Mouse (Mus musculus): ENCODE measurements around the gene Fam83d. TPM values are rescaled to one million over a fixed set of nuclear protein-coding genes. Genes with fewer than 3 reads are reported as not detected.
A peak's percentile ranks its signal among the peaks of the same experiment; 100 is the strongest.
"Not testable (repeated sequence)": the region's sequence is repeated elsewhere in the genome, so short reads cannot be mapped to it uniquely, and the experiment has no call there.

The Fam83d gene
- polyA plus RNA-seq, 1 experiment from 2014 or later, result 51.5 TPM

DNA sequence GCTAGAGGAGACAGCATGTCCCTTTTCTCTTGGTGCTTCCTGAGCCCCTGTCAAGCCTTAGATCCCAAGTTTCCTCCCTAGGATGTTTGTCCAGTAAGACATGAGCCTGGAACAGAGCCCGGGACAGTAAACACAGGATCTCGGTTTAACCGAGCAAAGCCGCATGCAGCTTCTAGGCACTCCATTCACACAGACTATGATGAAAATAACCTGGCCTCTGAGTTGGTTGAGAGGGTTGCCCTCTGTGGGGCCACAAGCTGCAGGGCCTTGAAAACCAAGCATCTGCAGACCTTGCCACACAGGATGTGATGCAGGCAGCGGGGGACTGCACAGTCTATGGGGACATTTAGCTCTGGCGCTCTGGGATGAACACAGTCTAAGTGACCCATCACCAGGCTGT, 34.0 kb upstream of the Fam83d start:
- no peaks in the 10 kb centered on the region for H3K36me3 ChIP-seq (replicated peaks)
- no peaks in the 10 kb centered on the region for H3K27me3 ChIP-seq (replicated peaks; ENCODE audit: low read depth, poor library complexity, severe bottlenecking)
- H3K4me1 ChIP-seq, result no peaks in the 10 kb centered on the region; the same call in 1 of the 2 replicates
- H3K27ac ChIP-seq (replicated peaks), result no peak overlapping the region
- 86% methylated on average over 6 of the region's 6 CpGs for WGBS
- no peak for DNase-seq (ENCODE audit: low spot score)
- H3K4me3 ChIP-seq, result no peak overlapping the region
- H3K9me3 ChIP-seq, result no peaks in the 10 kb centered on the region

DNA sequence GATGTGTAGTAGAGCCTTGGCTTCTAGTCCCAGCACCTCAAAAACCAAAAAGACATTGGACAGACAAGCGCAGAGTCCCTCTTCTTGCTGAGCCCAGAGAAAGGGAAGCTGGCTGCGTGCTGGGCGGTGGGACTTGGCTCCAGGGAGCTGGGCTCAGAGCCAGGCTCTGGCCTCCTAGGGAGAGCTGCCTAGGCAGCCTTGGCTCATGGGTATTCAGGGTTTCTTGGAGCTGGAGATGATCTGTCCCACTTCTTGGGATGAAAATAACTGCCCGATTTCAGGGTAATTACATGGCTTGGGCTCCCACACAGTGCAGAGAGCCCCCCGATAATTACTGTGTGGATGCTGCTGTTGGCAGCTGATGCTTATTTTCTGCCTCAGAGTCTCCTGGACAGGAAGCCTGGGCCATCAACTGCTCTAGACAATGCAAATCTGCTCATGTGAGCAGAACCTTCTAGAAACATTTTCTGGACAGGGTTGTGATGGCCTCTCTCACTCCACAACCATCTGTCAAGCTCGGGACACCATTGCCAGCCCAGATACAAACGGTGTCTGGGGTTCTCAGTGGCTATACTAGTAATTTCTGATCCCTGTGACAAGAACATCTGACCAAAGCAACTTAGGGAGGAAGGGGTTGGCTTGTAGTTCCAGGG, 33.3 kb upstream of the Fam83d start:
- Histone ChIP-seq H3K9me3 (no peaks in the 10 kb centered on the region), H3K4me3 (no peak overlapping the region), H3K27me3 (replicated peaks; ENCODE audit: low read depth, poor library complexity, severe bottlenecking) (no peaks in the 10 kb centered on the region), H3K36me3 (replicated peaks) (no peaks in the 10 kb centered on the region), H3K27ac (replicated peaks) (peak overlapping the region; percentile 44; the same call in 1 of the 2 replicates), H3K4me1 (no peaks in the 10 kb centered on the region; the same call in 1 of the 2 replicates)
- 87% methylated on average over 7 of the region's 7 CpGs for WGBS
- no peak for DNase-seq (ENCODE audit: low spot score)

DNA sequence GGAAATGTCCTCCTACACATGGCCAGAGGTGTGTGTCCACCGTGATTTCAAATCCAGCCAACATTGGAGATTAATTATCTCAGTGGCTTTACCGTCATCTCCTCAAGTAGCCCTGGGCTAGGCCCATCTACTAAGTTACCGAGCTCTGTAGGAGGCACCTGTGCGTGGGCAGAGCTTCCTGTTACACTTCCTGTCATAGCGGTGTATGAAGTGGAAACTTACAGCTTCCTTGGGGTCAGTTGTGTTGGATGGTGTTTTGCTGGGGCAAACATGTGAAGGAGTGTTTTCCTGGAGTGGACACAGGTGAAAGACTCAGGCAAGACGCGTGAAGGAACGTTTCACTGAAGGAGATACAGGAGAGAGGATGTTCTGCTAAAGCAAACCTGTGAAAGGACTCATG, 32.6 kb upstream of the Fam83d start:
- Histone ChIP-seq H3K27ac (replicated peaks) (no peak overlapping the region), H3K36me3 (replicated peaks) (no peaks in the 10 kb centered on the region), H3K4me3 (no peak overlapping the region), H3K4me1 (no peaks in the 10 kb centered on the region; the same call in 1 of the 2 replicates), H3K9me3 (no peaks in the 10 kb centered on the region), H3K27me3 (replicated peaks; ENCODE audit: low read depth, poor library complexity, severe bottlenecking) (no peaks in the 10 kb centered on the region)
- WGBS, result 89% methylated on average over 8 of the region's 8 CpGs
- no peak for DNase-seq (ENCODE audit: low spot score)

DNA sequence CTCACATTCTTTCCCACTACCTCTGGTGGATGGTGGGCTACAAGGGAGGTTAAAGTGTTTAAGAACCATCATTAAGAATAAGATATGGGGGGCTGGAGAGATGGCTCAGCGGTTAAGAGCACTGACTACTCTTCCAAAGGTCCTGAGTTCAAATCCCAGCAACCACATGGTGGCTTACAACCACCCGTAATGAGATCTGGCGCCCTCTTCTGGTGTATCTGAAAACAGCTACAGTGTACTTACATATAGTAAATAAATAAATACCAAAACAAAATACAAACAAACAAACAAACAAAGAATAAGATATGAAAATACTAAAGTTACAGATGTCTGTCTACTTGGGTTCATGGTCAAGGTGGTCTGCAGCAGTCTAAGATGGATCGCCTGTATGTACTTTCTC, 31.6 kb upstream of the Fam83d start:
- not testable (repeated sequence) for H3K27ac ChIP-seq (replicated peaks); H3K4me1 ChIP-seq; H3K4me3 ChIP-seq; H3K36me3 ChIP-seq (replicated peaks); H3K27me3 ChIP-seq (replicated peaks; ENCODE audit: low read depth, poor library complexity, severe bottlenecking); H3K9me3 ChIP-seq; DNase-seq (ENCODE audit: low spot score)
- WGBS, result 81% methylated on average over 4 of the region's 4 CpGs

DNA sequence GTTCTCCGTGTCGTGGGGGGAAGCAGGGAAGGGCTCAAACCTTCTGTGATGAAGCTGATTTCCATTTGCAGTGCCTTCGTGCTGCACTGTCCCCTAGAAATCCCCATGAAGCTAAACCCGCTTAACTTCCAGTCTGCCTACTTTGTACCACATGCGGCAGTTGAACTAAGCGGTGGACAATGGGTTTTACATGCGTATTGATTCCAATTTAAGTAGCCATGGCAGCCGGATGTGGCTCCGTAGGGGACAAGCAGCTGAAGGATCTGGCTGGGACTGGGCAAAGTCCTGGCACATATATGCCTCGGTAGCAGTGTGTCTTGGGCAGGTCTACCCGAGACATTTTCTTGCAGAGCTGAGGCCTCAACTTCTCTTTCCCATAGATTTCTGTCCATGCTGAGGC, 29.3 kb upstream of the Fam83d start:
- peaks cover 5% of the 10 kb centered on the region; the same call in 1 of the 2 replicates for H3K9me3 ChIP-seq
- no peak for DNase-seq (ENCODE audit: low spot score)
- WGBS, result 87% methylated on average over 11 of the region's 11 CpGs
- no peak overlapping the region for H3K4me3 ChIP-seq
- H3K4me1 ChIP-seq, result no peaks in the 10 kb centered on the region
- no peaks in the 10 kb centered on the region for H3K36me3 ChIP-seq (replicated peaks)
- H3K27ac ChIP-seq (replicated peaks), result no peak overlapping the region
- no peaks in the 10 kb centered on the region for H3K27me3 ChIP-seq (replicated peaks; ENCODE audit: low read depth, poor library complexity, severe bottlenecking)

DNA sequence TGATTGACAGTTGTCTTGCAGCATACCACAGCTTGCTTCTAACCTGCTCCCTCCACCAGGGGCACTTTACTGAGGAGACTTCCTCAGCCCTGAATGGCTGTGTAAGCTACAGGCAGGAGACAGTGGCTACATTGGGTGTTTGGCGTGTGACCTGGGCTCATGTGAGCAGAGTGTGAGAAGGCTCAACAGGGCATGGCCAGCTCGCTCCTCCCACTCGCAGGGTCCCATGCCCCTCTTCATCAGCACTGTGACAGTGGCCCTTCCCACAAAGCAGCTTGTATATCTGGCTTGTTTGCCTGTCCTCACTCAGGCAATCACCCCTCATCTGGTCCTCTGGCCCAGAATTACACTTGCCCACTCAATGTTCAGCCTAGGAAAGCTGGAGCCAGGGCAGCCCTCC, 28.8 kb upstream of the Fam83d start:
- Histone ChIP-seq H3K27ac (replicated peaks) (no peak overlapping the region), H3K4me3 (no peak overlapping the region), H3K4me1 (no peaks in the 10 kb centered on the region), H3K36me3 (replicated peaks) (no peaks in the 10 kb centered on the region), H3K27me3 (replicated peaks; ENCODE audit: low read depth, poor library complexity, severe bottlenecking) (no peaks in the 10 kb centered on the region), H3K9me3 (peaks cover 5% of the 10 kb centered on the region; the same call in 1 of the 2 replicates)
- 90% methylated on average over 3 of the region's 3 CpGs for WGBS
- DNase-seq (ENCODE audit: low spot score), result no peak

DNA sequence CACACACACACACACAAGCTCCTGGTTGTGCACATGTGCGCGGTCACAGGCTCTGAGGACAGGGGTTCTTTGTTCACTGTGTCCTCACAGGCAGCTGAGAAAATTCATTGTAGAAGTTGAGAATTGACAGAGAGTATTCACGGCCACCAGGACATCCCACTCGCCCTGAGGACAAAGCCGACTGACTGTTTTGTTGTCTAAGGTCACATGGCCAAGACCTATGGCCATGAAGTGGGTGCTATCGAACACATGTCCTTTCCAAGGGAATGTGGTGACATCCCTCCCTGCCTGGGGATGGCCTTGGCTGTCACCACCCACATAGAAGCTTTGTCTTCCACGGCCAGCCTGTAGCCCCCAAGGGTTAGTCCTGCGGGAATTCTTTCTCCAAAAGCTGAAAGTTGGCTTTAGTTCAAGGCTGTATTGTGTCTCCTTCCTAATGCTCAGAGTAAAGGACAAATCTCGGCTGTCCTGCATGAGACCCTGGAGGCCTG, 26.8 kb upstream of the Fam83d start:
- Histone ChIP-seq H3K4me3 (no peak overlapping the region), H3K27me3 (replicated peaks; ENCODE audit: low read depth, poor library complexity, severe bottlenecking) (no peaks in the 10 kb centered on the region), H3K36me3 (replicated peaks) (no peaks in the 10 kb centered on the region), H3K9me3 (peaks cover 5% of the 10 kb centered on the region; the same call in 1 of the 2 replicates), H3K4me1 (no peaks in the 10 kb centered on the region), H3K27ac (replicated peaks) (peak overlapping the region; percentile 30; the same call in 1 of the 2 replicates)
- no peak for DNase-seq (ENCODE audit: low spot score)
- 48% methylated on average over 9 of the region's 9 CpGs for WGBS

DNA sequence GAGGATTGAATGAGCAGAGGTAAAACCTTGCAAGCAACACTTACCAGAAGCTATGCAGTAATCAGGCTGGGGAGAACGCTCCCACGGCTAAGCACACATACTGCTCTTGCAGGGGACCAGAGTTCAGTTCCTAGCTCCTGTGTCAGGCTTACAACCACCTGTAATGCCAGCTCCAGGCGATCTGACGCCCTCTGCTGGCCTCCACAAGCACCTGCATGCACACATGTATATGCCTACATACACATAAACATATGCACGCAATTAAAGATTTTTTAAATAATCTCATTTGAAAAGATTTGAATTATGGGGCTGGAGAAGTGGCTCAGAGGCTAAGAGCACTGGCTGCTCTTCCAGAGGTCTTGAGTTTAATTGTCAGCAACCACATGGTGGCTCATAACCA, 25.5 kb upstream of the Fam83d start:
- H3K27me3 ChIP-seq (replicated peaks; ENCODE audit: low read depth, poor library complexity, severe bottlenecking), result no peaks in the 10 kb centered on the region
- peaks cover 5% of the 10 kb centered on the region; the same call in 1 of the 2 replicates for H3K9me3 ChIP-seq
- H3K4me1 ChIP-seq, result no peaks in the 10 kb centered on the region
- 79% methylated on average over 5 of the region's 5 CpGs for WGBS
- no peak overlapping the region for H3K27ac ChIP-seq (replicated peaks)
- no peak for DNase-seq (ENCODE audit: low spot score)
- H3K4me3 ChIP-seq, result no peak overlapping the region
- no peaks in the 10 kb centered on the region for H3K36me3 ChIP-seq (replicated peaks)

DNA sequence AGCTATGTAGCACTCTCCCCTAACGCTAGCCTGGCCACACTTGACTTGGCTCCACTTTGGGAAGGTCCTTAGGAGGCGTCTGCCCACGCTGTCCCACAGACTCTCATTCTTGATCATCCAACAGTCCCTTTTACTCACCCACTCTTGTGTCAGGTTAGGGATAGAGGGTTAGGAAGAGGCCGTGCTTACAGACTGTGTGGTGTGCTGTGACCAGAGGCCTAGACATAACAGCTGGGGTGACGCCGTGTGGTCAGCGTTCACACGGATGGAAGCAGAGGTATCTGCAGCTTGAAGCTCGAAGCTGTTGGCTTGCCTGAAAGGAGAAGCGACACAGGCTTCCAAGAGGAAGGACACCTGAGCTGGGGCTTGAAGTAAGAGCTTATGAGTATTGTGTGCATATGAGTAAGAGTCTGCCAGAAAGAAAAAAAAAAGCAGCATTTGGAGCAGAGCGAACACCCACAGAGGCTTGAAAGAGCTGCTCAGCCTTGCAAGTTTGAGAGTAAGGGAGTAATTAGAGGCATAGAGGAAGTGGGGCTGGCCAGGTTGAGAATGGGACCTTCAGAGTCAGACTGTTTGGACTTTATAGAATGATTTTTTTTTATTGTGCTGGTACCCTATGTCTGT, 24.3 kb upstream of the Fam83d start:
- no peaks in the 10 kb centered on the region for H3K4me1 ChIP-seq
- H3K36me3 ChIP-seq (replicated peaks), result no peaks in the 10 kb centered on the region
- 91% methylated on average over 11 of the region's 11 CpGs for WGBS
- DNase-seq (ENCODE audit: low spot score), result no peak
- no peak overlapping the region for H3K27ac ChIP-seq (replicated peaks)
- peaks cover 5% of the 10 kb centered on the region; the same call in 1 of the 2 replicates for H3K9me3 ChIP-seq
- H3K4me3 ChIP-seq, result no peak overlapping the region
- no peaks in the 10 kb centered on the region for H3K27me3 ChIP-seq (replicated peaks; ENCODE audit: low read depth, poor library complexity, severe bottlenecking)

DNA sequence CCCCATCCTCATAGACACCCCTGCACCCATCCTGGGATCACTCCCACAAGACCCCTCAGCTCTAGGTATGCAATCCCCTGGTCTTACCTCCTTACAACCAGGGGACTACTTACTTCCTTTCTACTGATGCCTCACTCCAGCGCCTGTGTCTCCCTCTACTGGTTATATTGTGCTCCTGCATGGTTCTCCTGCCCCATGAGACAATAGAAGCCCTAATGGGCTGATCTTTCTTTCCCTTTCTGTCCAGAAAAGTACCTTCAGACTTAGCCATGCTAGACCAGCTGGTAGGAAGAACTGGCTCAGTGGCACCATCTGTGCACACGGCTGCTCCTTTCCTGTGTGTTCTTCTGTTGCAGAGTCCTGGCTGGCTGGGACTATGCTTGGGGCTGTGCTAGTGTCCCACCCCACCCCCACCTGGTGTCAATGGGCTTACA, 22.8 kb upstream of the Fam83d start:
- Histone ChIP-seq H3K27ac (replicated peaks) (no peak overlapping the region), H3K27me3 (replicated peaks; ENCODE audit: low read depth, poor library complexity, severe bottlenecking) (no peaks in the 10 kb centered on the region), H3K4me3 (no peak overlapping the region), H3K36me3 (replicated peaks) (no peaks in the 10 kb centered on the region), H3K4me1 (no peaks in the 10 kb centered on the region), H3K9me3 (peaks cover 5% of the 10 kb centered on the region; the same call in 1 of the 2 replicates)
- WGBS, result 20% methylated on average over 2 of the region's 2 CpGs
- peak; percentile 45 for DNase-seq (ENCODE audit: low spot score)

DNA sequence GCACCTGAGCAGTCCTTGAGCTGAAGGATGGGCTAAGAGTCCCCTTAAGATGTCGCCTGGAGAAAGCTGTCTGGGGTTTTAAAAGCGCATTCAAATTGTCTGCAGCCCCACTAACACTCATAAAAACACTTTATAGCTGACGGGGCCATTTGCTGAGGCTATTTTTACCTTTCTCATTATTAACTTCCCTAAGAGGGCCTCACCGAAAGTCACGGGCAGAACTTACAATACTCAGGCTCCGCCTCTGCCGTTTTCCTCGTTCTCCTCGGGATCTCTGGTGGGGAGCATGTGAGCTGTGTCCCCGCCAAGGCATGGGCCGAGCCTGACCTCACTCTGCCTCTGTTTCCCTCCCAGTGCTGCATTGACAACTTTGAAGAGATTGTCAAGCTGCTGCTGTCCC, 21.7 kb upstream of the Fam83d start:
- Histone ChIP-seq H3K4me3 (no peak overlapping the region), H3K9me3 (peaks cover 5% of the 10 kb centered on the region; the same call in 1 of the 2 replicates), H3K27me3 (replicated peaks; ENCODE audit: low read depth, poor library complexity, severe bottlenecking) (no peaks in the 10 kb centered on the region), H3K36me3 (replicated peaks) (no peaks in the 10 kb centered on the region), H3K4me1 (no peaks in the 10 kb centered on the region), H3K27ac (replicated peaks) (no peak overlapping the region)
- WGBS, result 82% methylated on average over 11 of the region's 11 CpGs
- DNase-seq (ENCODE audit: low spot score), result no peak

DNA sequence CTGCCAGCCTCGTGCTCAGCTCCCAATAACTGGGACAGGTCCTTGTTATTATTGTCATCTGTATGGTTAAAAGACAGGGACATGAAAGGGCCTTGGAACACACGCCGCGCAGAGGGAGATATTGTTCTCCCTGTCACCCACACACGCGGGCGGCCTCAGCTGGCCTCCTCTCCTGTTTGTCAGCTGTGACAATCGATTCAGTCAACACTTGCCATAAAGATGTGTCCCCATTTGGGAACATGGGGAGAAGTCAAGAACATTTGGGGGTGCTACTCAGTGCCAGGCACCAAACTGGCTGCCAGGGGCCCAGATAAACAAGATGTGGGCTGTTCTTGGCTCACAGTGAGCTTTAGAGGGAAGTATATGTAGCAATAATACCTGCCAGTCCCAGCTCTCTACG, 18.5 kb upstream of the Fam83d start:
- no peaks in the 10 kb centered on the region for H3K9me3 ChIP-seq
- H3K27me3 ChIP-seq (replicated peaks; ENCODE audit: low read depth, poor library complexity, severe bottlenecking), result no peaks in the 10 kb centered on the region
- H3K4me1 ChIP-seq, result 0 out of 2 replicates have a peak, but pooled peaks cover 4% of the 10 kb centered on the region
- no peak for DNase-seq (ENCODE audit: low spot score)
- H3K27ac ChIP-seq (replicated peaks), result no peak overlapping the region
- no peaks in the 10 kb centered on the region for H3K36me3 ChIP-seq (replicated peaks)
- 93% methylated on average over 9 of the region's 9 CpGs for WGBS
- no peak overlapping the region for H3K4me3 ChIP-seq

DNA sequence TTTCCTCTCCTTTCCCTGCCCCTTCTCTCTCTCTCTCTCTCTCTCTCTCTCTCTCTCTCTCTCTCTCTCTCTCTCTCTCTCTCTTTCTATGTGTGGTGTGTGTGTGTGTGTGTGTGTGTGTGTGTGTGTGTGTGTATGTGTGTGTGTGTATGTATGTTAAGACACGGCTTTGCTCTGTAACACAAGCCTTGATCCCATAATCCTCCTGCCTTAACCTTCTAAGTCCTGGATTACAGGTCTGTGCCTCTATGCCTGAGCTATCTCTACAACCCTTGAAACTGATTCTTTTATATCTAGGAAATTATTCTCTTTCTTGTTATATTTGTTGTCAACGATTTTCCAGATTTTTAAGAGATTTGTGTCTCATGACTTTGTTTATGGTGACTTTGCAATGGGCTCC, 7.7 kb upstream of the Fam83d start:
- no peak overlapping the region for H3K27ac ChIP-seq (replicated peaks)
- no peak for DNase-seq (ENCODE audit: low spot score)
- WGBS, result 75% methylated on average over 2 of the region's 2 CpGs
- no peaks in the 10 kb centered on the region for H3K9me3 ChIP-seq
- no peaks in the 10 kb centered on the region for H3K27me3 ChIP-seq (replicated peaks; ENCODE audit: low read depth, poor library complexity, severe bottlenecking)
- H3K4me1 ChIP-seq, result 0 out of 2 replicates have a peak, but pooled peaks cover 5% of the 10 kb centered on the region
- no peak overlapping the region for H3K4me3 ChIP-seq
- H3K36me3 ChIP-seq (replicated peaks), result no peaks in the 10 kb centered on the region

All from embryonic facial prominence, embryonic 10.5 days (tissue).